Mouse (Mus musculus) common myeloid progenitor, adult 5-6 weeks (primary cell): Measurements from ENCODE around the gene Sema4a. TPM values are rescaled to one million over a fixed set of nuclear protein-coding genes. Genes with fewer than 3 reads are reported as not detected.

Source experiments
- ATAC-seq: replicated peaks from 2 replicates; pipeline ENCODE4 v1.8.0; 2016; ENCODE audit warnings: low read depth, mild to moderate bottlenecking, moderate TSS enrichment, inconsistent platforms; ENCODE audit not compliant: poor library complexity, severe bottlenecking
- total RNA-seq: library from RNA; stranded (forward); fragments of 200-1000, 187-1606 nt; gene quantifications from 2 replicates; pipeline ENCODE4 v1.2.3, GENCODE M21; 2017

Sema4a gene
- total RNA-seq, result 2.5 and 4.7 TPM in 2 replicates

- ATAC-seq, result no peak
Measured at GRCm38 (mm10) chr3:88460983-88461696, at the start of gene Sema4a. Gene Sema4a (minus strand): TSS chr3:88461182.

GRCm38 (mm10) chr3:88509692-88510420, 48.9 kb upstream of the Sema4a start, which contains the start of gene Lmna:
Gene Lmna (minus strand): TSS chr3:88509956.
- ATAC-seq, result peak; percentile 93

DNA sequence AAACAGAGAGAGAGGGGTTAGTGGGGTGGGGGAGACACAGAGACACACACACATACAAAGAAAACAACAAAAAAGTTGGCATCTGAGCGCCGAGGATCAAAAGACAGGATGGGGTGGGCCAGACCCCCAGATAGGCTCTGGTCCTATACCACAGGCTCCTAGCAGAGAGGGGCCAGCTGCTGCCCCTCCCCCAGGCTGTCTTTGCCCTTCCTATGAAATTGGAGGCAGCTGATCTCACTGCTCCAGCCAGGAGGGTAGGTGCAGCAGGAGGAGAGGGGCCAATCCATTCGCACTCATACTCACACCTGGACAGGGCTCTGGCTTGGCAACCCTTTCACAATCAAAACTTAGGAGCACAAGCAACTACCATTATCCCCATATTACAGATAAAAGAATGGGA, 48.3 kb upstream of the Sema4a start:
- ATAC-seq, result no peak

DNA sequence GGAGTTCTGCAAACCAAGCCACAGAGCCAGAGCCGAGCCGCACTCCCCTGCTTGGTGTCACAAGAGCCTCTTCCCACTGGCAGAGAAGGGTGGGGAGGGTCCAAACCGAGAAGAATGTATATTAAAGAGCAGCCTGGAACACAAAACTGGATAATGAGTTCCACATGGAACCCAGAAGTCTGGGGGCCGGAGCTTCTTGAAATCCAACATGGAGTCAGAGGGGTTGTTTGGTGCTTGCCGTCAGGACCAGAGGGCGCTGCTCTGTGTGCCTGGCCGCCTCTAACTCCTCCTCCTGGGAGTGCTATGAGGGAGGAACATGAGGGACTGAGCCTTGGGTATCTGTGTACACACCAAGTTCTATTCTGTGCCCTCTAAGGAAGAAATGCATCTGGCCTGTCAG, 44.8 kb upstream of the Sema4a start:
- ATAC-seq, result no peak

GRCm38 (mm10) chr3:88505081-88505480, 44.1 kb upstream of the Sema4a start:
- ATAC-seq, result no peak

- no peak for ATAC-seq
Measured at GRCm38 (mm10) chr3:88503881-88504746, 43.1 kb upstream of the Sema4a start.

GRCm38 (mm10) chr3:88503505-88503863, 42.5 kb upstream of the Sema4a start:
- ATAC-seq, result no peak

GRCm38 (mm10) chr3:88502641-88503504, 41.9 kb upstream of the Sema4a start:
- peak; percentile 84 for ATAC-seq

DNA sequence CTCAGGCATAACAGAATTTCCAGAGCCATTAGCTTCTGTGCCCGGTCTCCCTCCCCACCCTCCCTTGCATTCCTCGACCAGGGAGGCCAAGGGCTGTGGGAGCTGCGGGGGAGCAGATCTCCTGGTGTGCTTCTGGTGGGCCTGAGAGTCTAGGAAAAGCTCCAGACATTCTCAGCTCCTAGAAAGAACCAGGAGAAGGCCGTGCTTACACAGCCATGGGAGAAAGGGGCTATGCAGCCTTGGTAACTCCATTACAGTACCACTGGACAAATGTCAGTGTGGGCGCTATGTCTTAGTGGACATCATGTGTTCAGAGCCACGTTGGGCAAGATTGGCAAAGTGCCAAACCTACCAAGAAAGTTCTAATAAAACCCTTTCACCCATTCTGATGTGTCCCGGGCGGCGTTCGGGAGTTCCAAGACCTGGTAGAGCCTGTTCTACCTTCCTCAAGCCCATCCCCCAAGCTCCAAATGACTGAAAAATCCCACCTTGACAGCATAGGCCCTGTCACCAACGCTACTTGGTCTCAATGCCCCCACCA, 41.1 kb upstream of the Sema4a start:
- ATAC-seq, result no peak

- no peak for ATAC-seq
Measured at GRCm38 (mm10) chr3:88501366-88502030, 40.5 kb upstream of the Sema4a start.

DNA sequence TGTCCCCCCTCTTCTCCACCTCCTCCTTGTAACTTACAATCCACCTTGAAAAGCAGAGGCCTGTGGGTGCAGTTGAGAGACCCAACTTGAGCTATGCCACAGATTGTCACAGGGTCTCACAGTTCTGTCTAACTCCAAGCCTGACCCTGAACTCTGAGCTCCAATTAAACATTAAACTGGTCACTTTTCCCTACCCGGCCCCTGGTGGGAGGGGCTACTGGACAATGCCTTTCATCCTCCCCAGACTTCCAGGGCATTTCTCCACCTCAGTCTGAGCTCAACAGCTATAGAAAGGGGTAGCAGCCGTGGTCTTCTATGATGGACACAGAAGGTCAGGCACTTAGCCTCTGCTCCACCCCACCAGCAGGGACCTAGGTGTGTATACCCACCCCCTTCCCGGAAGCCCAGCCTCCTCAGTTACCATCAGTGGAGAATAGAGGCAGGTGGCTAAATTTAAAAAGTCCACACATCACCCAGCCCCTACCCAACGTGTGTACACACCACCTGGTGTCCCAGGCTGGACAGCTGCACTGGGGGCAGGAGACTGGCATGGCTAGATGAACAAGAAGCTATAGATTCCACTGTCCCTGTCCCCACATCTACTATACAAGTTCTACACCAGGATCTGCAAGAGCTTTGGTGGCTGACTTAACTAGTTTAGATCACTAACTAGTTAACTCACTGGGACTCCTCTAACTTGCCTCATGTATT, 39.8 kb upstream of the Sema4a start:
- no peak for ATAC-seq

- no peak for ATAC-seq
Measured at GRCm38 (mm10) chr3:88500087-88500486, 39.1 kb upstream of the Sema4a start.

GRCm38 (mm10) chr3:88499580-88499979, 38.6 kb upstream of the Sema4a start:
- ATAC-seq, result no peak

GRCm38 (mm10) chr3:88495741-88496415, 34.9 kb upstream of the Sema4a start:
- no peak for ATAC-seq

DNA sequence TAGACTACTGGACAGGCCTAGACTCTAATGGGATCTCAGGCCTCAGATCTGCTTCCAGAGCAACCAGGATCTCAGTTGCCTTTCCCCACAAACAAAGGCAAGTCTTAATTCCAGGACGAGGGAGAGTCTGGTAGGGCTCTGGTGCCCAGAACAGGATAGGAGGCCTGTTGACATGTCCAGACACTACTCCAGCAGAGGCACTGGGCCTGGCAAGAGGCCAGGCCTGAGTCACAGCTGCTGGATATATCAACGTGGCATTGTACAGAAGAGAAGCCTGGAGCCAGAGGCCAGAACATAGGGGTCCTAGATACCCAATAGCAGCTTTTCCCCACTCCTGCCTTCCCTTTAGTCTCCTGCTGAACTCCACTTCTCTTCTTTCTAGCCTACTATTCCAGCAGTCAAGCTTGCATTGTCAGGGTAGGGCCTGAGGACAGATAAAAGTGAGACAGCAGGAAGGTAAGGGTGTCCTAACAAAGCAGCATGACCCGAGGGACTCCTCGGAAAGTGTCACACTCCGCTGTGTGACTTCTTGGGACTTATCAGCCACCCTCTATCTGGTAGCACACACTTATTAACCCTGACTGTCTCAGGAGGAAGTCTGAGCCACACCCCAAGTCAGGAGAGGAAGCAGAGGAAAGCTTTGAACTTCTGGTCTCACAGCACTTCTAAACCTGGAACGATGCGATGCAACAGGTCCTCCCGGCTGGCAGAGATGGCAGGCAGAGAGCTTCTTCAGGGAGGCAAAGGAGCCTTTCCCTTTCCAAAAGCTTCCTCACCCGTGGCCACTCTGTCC, 34.0 kb upstream of the Sema4a start:
- ATAC-seq, result peak; percentile 12; the same call in 1 of the 2 replicates

- no peak for ATAC-seq
Measured at GRCm38 (mm10) chr3:88493706-88494582, 33.0 kb upstream of the Sema4a start.
